Mouse (Mus musculus) CH12.LX (cell line): ENCODE results near the gene Prr12.

Source experiments
- CHD2 ChIP-seq: IDR thresholded peaks from 2 replicates; pipeline ENCODE4 v1.6.1; 2011; ENCODE audit warnings: low read length, improper control_type of control experiment
- ELF1 ChIP-seq: IDR thresholded peaks from 2 replicates; pipeline ENCODE4 v1.6.1; 2014; ENCODE audit warnings: low read depth, mild to moderate bottlenecking, inconsistent platforms, low read length, improper control_type of control experiment

DNA sequence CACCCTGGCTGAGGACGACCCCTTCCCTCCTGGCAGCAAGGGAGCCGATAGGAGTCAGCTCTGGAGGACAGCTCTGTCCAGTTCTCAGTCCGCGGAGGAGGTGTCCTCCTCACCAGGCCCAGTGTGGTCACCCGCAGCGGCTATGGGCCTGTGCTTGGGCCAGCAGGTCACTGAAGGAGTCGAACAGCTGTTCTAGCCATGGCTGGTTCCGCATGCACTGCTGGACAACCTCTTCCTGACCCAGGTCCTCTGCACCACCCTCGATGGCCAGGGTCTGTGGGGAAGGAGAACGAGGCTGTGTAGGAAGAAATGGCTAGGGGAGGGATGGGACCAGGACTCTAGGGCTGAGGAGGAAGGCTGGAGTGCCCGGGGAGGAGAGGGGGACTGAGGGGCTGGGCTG is 24.3 kb downstream of the Prr12 start:
- no peak for TF ChIP-seq ELF1
- no peak for TF ChIP-seq CHD2
